Mouse (Mus musculus) MEL (cell line): ENCODE measurements at regions not wholly inside any gene's neighbourhood (a gene's known extent, or its start where the extent isn't known, plus 50 kb on each side); places are given as distances from the start of the nearest gene placed in this dataset.
"Not testable (repeated sequence)": the region's sequence is repeated elsewhere in the genome, so short reads cannot be mapped to it uniquely, and the experiment has no call there.

Source experiments
- CHD2 ChIP-seq: IDR thresholded peaks from 2 replicates; pipeline ENCODE4 v1.6.1; 2011; ENCODE audit warnings: low read length, improper control_type of control experiment
- CTCF ChIP-seq, 3 experiments: IDR thresholded peaks in 2 of 3; conservative IDR thresholded peaks in 1 of 3; 2 replicates each; pipeline ENCODE4 v1.5.1; 2011 to 2012; ENCODE audit warnings: low read length in 3 of 3, low read depth in 2 of 3, mild to moderate bottlenecking in 2 of 3, improper control_type of control experiment in 1 of 3, inconsistent platforms in 1 of 3, mixed read lengths in 1 of 3, moderate library complexity in 1 of 3; ENCODE audit not compliant: control insufficient read depth in 1 of 3, insufficient read depth in 1 of 3, poor library complexity in 1 of 3, severe bottlenecking in 1 of 3
- KAT2A ChIP-seq: conservative IDR thresholded peaks from 2 replicates; pipeline ENCODE4 v1.6.1; 2012; ENCODE audit warnings: low read depth, low read length, improper control_type of control experiment, inconsistent platforms
- POLR2AphosphoS2 ChIP-seq: IDR thresholded peaks from 2 replicates; pipeline ENCODE4 v1.6.1; 2011; ENCODE audit warnings: low read length, improper control_type of control experiment
- POLR2AphosphoS5 ChIP-seq: IDR thresholded peaks from 2 replicates; pipeline ENCODE4 v1.6.1; 2012; ENCODE audit warnings: low read depth, borderline replicate concordance, mild to moderate bottlenecking, inconsistent platforms, low read length, moderate library complexity, mixed read lengths
- TCF12 ChIP-seq: IDR thresholded peaks from 2 replicates; pipeline ENCODE4 v1.6.1; 2014; ENCODE audit warnings: low read depth, mild to moderate bottlenecking, inconsistent platforms, low read length, improper control_type of control experiment, moderate library complexity
- ZC3H11A ChIP-seq: IDR thresholded peaks from 2 replicates; pipeline ENCODE4 v1.6.1; 2012; ENCODE audit warnings: low read depth, mild to moderate bottlenecking, inconsistent platforms, low read length, improper control_type of control experiment

- TF ChIP-seq POLR2AphosphoS5; ZC3H11A; CTCF (IDR thresholded peaks at IDR 0.05 in 2 of 3, conservative IDR thresholded peaks at IDR 0.05 in 1 of 3; ENCODE audit: control insufficient read depth in 1 of 3, insufficient read depth in 1 of 3, low read depth in 2 of 3, low read length in 3 of 3, poor library complexity in 1 of 3, severe bottlenecking in 1 of 3); TCF12; KAT2A; CHD2; POLR2AphosphoS2: not testable (repeated sequence)
Measured at GRCm38 (mm10) chr5:3273140-3273539, 68.1 kb upstream of the Cdk6 start.
